Mouse (Mus musculus) CH12.LX (cell line): ENCODE data around the gene Hic1.

Experiments used
- CTCF ChIP-seq, 2 experiments: IDR thresholded peaks in 1 of 2; conservative IDR thresholded peaks in 1 of 2; 2 replicates each; pipeline ENCODE4 v1.5.1; 2011 to 2012; ENCODE audit warnings: low read depth in 2 of 2, low read length in 2 of 2, improper control_type of control experiment in 1 of 2, inconsistent platforms in 1 of 2, mild to moderate bottlenecking in 1 of 2, moderate library complexity in 1 of 2
- GABPA ChIP-seq: IDR thresholded peaks from 2 replicates; pipeline ENCODE4 v1.6.1; 2012; ENCODE audit warnings: low read depth, low read length, improper control_type of control experiment, inconsistent platforms; ENCODE audit not compliant: insufficient replicate concordance
- MAFK ChIP-seq: IDR thresholded peaks from 2 replicates; pipeline ENCODE4 v1.6.1; 2011; ENCODE audit warnings: low read length, improper control_type of control experiment; ENCODE audit not compliant: insufficient replicate concordance
- MAZ ChIP-seq: IDR thresholded peaks from 2 replicates; pipeline ENCODE4 v1.6.1; 2012; ENCODE audit warnings: low read depth, mild to moderate bottlenecking, inconsistent platforms, low read length, improper control_type of control experiment, moderate library complexity
- MXI1 ChIP-seq: IDR thresholded peaks from 2 replicates; pipeline ENCODE4 v1.6.1; 2011; ENCODE audit warnings: mild to moderate bottlenecking, low read depth, low read length, improper control_type of control experiment
- NRF1 ChIP-seq: IDR thresholded peaks from 2 replicates; pipeline ENCODE4 v1.6.1; 2014; ENCODE audit warnings: low read depth, mild to moderate bottlenecking, inconsistent platforms, low read length, improper control_type of control experiment, moderate library complexity
- POLR2A ChIP-seq: IDR thresholded peaks from 2 replicates; pipeline ENCODE4 v1.6.1; 2011; ENCODE audit warnings: low read depth, mild to moderate bottlenecking, improper control_type of control experiment, low read length
- USF2 ChIP-seq: conservative IDR thresholded peaks from 2 replicates; pipeline ENCODE4 v1.6.1; 2011; ENCODE audit warnings: low read depth, low read length, improper control_type of control experiment
- ZC3H11A ChIP-seq: IDR thresholded peaks from 2 replicates; pipeline ENCODE4 v1.6.1; 2012; ENCODE audit warnings: low read depth, mild to moderate bottlenecking, inconsistent platforms, low read length, improper control_type of control experiment

DNA sequence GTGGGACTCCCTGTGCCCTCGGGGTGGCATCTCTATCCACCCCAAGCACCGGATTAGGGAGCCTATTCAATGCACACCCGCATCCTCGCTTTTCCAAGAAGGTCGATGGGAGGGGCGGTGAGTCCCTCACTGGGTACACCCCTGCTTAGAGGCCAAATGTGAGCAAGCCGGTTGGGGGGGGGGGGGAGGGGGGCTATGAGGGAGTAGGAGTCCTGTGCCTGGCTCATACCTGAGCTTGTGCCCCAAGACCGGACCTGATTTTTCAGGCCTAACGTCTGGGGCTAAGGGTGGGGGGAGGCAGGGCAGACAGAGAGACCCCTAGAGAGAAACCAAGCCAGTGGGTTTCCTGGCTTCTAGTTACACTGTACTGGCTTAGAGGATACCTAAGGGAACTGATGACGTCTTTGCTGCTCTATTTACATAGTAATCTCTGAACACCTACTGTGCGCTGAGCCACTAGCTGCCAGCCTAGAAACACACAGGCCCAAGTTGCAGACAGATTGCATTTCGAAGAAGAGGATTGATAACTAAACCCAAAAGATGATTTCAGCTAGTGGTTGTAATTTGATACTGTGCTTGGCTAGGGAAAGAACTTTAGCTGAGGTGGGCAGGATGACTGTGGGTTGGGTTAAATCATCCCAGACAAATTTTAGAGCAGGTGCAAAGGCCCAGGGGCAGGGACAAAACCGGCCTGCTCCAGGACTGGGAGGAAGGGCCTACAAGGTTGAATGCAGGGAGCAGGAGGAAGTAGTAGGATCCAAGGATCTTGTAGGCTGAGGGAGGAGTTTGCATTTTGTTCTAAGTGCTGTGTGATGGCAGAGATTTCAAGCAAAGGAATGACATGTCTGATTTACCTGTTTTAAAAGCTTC is 45.0 kb upstream of the Hic1 start:
- no peak for TF ChIP-seq ZC3H11A
- no peak for TF ChIP-seq MAZ
- TF ChIP-seq POLR2A, result no peak
- TF ChIP-seq CTCF (conservative IDR thresholded peaks at IDR 0.05 in 1 of 2, IDR thresholded peaks at IDR 0.05 in 1 of 2; ENCODE audit: low read depth in 2 of 2, low read length in 2 of 2), result no peak
- no peak for TF ChIP-seq MXI1
- TF ChIP-seq GABPA, result no peak
- TF ChIP-seq NRF1, result no peak
- TF ChIP-seq USF2, result no peak
- no peak for TF ChIP-seq MAFK
